Mouse (Mus musculus) urinary bladder, postnatal 0 days (tissue): ENCODE results near the gene Tsc22d2. TPM values are rescaled to one million over a fixed set of nuclear protein-coding genes. Genes with fewer than 3 reads are reported as not detected.

Source experiments
- polyA plus RNA-seq: library from polyadenylated mRNA; unstranded; fragments of >200 nt; fragmentation: Nextera tagmentation; extraction: Ambion mirVana; gene quantifications from 2 replicates; pipeline ENCODE4 v1.2.1, GENCODE M21; 2015

The Tsc22d2 gene
- 13.8 and 19.7 TPM in 2 replicates for polyA plus RNA-seq

GRCm38 (mm10) chr3:58414234-58414938 is at the start of gene Tsc22d2:
Tsc22d2 (plus strand) TSS chr3:58414715.

Other genes with a start within 250 kb of the Tsc22d2 start
- 29.4 and 34.0 TPM in 2 replicates for gene Eif2a, start 111.1 kb downstream of the Tsc22d2 start, polyA plus RNA-seq
- 126 and 153 TPM in 2 replicates for gene Serp1, start 111.2 kb downstream of the Tsc22d2 start, polyA plus RNA-seq
- 12.6 and 16.3 TPM in 2 replicates for gene Selenot, start 161.9 kb downstream of the Tsc22d2 start, polyA plus RNA-seq
- not detected in 2 replicates for gene Erich6, start 222.5 kb downstream of the Tsc22d2 start, polyA plus RNA-seq